Mouse (Mus musculus): ENCODE measurements around the gene Obscn.
"Not testable (repeated sequence)": the region's sequence is repeated elsewhere in the genome, so short reads cannot be mapped to it uniquely, and the experiment has no call there.

Gene Obscn

DNA sequence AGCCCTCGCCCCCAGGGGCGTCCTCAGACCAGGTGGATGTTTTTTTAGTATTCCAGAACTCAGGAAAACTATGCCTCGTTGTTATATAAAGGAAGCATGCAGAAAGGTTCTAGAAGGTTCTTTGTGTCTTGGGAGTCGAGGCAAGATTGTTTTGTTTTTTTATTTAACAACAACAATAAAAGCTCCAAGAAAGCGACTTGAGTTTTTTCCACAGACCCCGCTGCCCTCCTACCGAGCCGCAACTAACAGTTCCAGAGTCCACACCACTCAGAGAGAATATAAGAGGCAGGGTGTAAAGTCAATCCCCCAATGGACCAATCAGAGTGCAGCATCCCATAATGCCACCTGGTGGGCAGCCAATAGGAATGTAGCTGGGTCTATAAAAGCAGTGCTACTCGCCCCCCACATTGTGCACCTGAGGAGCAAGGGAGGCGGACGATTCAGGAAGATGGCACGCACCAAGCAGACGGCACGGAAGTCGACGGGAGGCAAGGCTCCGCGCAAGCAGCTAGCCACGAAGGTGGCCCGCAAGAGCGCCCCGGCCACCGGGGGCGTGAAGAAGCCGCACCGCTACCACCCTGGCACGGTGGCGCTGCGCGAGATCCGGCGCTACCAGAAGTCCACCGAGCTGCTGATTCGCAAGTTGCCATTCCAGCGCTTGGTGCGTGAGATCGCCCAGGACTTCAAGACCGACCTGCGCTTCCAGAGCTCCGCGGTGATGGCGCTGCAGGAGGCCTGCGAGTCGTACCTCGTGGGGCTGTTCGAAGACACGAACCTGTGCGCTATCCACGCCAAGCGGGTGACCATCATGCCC lies 174.6 kb downstream of the Obscn start:
- DNase-seq (ENCODE audit: low read depth, low spot score), result no peak

DNA sequence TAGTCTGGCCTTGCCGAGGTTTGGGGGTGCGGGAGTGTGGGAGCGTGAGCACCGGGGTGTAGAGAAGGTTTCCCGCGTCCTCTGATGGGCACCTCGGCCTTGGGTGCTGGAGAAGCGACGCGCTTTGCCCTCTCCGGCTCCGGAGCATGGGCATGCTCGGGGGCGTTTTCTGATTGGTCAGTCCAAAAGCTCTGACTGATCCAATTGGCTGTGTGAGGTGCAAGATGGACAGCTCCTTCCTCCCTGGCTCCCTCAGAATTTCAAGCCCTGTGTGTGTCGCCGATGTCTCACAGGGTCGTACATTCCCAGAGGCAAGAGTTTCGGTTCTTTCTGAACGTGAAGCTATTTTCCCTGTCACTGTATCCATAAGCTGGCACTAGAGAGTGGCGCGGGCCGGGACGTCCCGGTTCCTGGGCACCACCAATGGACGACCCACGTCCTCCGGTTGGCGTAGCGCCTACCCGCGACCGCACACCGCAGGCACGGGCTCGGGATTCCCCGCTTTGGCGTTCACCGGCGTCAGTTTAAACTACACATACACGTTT lies 176.2 kb downstream of the Obscn start:
- peak; percentile 83 for DNase-seq (ENCODE audit: low read depth, low spot score)

DNA sequence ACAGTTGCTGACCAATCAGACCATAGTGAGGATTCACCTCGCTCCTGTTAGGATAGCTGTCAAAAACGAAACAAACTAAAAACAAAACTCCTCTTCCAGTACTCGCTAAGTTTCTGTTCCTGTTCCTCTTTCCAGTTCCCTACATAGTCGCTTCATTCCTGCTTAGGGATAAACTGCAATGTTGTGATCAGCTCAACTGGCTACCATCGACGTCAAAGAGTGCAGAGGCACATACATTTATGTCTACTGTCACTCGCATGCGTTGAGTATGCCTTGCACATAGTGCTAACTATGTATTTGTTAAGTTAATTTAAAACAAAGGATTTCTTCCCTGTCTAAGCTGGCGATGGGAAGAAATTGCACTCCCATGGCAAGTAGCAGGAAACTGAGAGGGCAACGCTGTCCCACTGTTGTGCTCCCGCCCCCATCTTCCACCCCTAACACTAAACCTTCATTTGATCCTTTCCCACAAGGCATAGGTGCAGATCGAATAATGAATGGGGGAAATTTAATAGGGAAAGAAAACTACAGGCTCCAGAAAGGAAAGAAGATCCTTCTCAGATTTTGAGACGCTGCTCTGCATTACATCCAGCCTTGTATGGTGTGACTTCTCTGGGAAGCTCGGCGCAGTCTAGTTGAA lies 176.9 kb downstream of the Obscn start:
- DNase-seq (ENCODE audit: low read depth, low spot score), result no peak

DNA sequence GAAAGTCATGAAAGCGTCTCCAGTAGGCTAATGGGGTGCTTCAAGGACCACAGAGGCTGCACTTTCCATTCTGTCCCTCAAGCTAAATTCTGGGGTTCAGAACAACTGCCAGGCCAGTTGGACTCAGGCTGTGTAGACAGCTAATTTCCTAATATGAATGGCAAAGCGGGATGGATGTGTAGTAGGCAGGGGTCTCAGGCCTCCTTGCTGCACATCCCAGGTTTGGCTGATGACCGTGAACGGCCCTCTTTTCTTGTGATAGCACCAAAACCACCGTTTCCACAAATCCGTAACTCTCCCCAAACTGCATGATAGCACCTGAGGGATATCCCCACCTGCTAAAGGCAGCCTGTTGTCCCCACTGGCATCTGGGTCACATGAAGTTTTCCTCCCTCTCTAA lies 177.7 kb downstream of the Obscn start:
- DNase-seq (ENCODE audit: low read depth, low spot score), result no peak

DNA sequence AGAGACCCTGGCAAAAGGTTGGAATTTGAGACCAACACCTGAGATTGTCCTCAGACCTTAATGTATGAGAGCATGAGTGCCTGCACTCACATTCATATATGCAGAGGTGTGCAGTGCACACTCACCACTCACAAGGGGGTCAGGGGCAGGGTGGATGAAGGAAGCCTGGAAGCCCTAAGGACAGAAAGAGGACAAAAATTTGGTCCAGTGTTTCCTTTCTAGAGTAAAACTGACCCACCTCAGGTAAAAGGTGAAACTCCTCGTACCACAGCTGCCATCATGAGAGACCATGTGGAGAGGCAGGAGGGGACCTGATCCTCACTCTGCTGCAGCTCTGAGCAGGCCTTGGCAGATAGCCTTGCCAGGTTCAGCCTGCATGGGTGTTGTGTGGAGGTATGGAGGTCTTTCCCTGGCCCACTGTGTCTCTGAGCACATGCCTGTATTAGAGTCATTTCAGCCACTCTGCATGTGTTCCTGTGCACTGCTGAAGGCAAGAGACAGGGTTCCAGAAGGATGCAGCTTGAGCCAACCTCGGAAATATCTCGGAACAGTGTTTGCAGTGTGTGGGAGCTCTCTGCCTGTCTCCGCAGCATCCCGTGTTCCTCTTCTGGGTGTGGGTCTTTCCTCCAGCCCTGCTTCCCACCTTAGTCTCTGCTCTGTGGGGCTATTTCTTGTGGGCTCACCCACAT lies 178.8 kb downstream of the Obscn start:
- no peak for DNase-seq (ENCODE audit: low read depth, low spot score)

DNA sequence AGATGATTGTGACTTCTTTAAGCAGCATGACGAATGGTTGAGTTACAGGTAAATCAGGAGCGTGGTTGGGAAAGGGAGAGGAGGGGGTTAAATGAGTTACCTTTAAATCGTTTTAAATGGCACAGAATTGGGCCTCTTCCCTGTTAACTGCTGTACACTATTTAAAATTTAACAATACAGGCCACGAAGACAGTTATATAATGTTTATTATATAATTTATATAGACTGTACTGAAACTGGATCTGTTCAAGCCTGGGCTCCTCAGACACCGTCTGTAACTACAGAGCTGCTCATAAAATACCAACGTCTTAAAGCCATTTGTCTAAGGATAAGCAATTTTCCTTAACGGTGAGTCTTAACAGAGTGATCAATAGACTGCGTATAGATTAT lies 180.3 kb downstream of the Obscn start:
- no peak for DNase-seq (ENCODE audit: low read depth, low spot score)

DNA sequence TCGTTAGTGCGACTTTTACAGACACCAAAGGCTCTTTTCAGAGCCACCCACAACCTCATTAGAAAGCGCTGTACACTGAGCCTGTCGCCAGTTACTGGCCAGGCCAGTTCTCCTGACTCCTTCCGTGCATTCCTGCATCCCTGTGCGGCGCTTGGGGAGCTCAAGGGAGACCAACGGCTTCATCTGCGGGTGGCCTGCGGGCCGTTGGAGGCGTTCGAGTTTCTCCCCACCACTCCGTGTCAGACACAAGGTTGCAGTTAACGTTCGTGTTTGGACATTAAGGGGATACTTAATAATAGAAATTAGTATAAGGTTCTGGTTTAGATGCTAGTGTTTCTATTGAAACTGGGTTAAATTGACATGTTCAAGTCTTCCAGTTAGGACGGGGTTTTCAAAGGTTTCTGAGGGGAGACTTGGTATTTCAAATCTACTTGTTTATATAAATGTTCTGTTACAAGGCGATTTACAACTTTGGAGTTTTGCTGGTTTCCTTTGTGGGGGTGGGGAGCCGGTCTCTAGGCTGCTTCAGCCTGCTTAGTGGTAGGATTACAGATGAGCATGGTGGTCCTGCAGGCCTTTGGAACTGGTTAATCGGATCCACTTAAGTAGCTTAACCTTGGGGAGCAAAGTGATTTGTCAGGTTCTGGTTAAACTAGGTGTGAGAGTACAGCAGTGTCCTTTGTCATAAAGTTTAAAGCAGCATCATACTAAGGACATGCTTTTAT lies 180.9 kb downstream of the Obscn start:
- DNase-seq (ENCODE audit: low read depth, low spot score), result no peak

DNA sequence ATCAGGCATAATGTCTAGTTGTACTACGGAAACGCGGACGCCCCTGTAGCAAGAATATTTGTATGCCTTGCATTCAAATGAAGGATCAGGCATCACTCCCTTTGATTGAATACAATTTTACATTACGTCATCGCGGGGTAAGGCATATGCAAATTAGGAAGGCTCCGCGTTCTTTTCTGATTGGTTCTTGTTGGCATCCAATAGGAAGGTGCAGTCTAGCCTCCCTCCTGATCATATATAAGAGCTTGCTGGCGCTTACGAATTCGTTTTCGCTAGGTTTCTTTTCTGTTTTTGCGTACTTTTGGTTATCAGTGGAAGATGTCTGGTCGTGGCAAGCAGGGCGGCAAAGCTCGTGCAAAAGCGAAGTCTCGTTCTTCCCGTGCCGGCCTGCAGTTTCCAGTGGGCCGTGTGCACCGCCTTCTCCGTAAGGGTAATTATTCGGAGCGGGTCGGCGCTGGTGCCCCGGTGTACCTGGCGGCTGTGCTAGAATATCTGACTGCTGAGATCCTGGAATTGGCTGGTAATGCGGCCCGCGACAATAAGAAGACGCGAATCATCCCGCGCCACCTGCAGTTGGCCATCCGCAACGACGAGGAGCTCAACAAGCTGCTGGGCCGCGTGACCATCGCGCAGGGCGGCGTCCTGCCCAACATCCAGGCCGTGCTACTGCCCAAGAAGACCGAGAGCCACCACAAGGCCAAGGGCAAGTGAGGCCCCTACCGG lies 181.6 kb downstream of the Obscn start, which contains the start of the genes Hist3h2a and Trim17:
Gene Hist3h2a (plus strand): TSS at position 266 of the 723 bp plus-strand sequence.
Gene Trim17 (plus strand): TSS at position 266 of the 723 bp plus-strand sequence.
- DNase-seq (ENCODE audit: low read depth, low spot score), result peak; percentile 93

DNA sequence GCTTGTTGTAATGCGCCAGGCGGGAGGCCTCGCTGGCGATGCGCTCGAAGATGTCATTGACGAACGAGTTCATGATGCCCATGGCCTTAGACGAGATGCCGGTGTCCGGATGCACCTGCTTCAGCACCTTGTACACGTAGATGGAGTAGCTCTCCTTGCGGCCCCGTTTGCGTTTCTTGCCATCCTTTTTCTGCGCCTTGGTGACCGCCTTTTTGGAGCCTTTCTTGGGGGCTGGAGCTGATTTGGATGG lies 182.1 kb downstream of the Obscn start:
- DNase-seq (ENCODE audit: low read depth, low spot score), result not testable (repeated sequence)

DNA sequence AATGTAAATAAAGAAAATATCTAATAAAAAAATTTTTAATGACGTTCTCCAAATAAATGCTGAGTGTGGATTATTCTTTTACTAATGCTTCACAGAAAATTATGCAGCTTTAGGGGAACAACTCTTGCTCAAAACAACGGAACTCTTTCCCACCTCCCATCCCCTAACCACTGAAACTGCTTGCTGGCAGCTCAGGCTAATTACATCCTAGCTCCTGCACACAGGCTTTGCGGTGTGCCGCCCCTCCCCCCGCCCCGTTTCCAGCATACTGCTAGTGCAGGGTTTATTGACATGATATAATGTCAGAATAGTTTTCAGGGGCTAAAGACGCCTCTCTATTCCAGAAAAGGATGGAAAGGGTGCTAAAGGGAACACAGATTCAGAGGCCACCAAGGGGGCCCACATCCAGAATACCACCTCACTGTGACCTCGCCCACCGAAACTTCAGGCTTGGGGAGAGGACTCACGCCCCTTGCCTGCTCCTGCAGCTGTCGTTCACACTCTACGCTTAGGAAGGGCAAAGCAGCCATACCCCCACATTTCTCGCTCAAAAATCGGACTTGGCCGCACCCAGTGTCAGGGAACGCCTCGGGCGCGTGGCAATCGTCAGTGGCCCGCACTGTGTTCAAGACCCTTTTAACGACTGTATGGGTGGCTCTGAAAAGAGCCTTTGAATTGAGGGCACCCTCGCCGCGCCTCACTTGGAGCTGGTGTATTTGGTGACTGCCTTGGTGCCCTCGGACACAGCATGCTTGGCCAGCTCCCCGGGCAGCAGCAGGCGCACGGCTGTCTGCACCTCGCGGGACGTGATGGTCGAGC lies 182.6 kb downstream of the Obscn start:
- DNase-seq (ENCODE audit: low read depth, low spot score), result no peak

DNA sequence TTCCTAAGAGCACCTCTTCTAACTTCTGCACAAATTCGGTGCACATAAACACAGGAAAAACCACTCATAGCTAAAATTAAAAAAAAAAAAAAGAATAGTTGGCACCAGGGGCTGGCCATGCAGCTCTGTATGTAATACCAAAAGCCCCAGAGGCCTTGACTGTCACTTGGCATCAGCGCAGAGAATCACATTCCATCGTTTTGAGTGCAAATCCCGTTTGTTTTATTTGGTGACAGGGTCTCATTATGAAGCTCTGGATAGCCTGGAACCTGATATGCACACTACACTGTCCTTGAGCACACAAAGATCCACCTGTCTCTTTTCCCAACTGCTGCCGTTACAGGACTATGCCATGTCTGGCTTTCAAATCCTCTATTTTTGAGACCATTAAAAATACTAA lies 185.0 kb downstream of the Obscn start:
- no peak for DNase-seq (ENCODE audit: low read depth, low spot score)

DNA sequence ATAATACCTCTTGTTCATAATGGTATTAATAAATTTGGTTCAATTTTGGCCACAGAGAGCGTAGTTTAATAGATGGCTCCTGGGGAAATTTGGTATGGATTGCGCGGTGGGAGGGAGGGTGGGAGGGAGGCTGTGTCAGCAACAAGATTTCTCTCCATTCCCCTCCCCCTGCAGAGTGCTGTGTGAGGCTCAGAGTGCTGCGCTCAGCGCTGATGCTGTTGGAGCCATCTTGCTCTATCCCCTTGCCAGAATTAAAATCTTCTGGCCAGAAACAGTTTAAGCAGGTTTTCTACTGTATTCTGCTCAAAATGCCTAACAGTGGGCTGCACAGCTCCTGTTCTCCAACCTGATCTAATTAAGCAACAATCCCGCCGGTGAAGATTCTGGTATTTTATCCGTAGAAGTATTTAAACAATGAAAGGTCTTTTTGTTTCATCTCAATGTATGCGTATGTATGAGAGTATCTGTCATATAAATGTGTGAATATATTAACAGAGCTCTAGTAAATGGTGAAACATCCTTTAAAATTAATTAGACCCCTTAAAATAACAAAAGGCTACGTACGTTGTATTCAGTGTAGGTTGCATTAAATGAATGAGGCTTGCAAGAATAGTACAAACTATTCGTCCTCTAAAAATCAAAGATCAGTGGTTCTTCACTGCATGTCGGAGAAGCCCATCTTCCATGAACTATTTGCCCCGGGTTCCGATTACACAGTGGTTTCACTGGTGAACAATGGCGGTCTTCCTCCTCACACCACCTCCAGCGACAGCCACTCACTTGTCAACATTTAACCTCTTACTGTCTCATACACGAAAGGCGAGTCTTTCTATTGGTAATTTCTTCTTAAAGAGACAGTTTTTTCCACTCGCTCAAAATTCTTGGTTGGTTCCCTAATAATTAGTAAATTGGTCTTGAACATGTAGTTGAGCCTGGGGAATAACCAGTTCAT lies 186.4 kb downstream of the Obscn start:
- no peak for DNase-seq (ENCODE audit: low read depth, low spot score)

DNA sequence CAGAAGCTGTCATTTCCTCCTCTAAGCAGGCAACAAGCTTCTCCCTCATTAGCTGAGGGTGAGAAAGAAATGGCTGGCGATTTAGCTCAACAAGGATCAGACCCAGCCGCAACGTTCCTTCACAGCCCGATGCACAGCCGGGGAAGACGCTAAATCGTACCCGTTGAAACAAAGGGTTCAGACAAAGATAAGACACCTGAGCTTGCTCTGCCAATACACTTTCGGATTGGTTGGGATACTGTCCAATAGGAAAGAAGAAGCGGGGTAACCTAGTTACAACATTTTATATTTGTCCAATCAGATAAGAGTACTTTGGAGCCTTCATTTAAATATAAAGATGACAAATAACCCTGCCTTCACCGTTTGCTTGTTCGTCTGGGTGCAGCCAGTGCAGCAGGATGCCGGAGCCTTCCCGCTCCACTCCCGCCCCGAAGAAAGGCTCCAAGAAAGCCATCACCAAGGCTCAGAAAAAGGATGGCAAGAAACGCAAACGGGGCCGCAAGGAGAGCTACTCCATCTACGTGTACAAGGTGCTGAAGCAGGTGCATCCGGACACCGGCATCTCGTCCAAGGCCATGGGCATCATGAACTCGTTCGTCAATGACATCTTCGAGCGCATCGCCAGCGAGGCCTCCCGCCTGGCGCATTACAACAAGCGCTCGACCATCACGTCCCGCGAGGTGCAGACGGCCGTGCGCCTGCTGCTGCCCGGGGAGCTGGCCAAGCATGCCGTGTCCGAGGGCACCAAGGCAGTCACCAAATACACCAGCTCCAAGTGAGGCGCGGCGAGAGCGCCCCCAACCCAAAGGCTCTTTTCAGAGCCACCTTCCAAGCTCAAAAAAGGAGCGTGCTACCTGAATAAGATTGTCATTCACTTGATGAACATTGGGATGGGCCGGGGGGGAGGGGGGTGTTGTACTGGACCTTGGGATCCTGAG lies 187.4 kb downstream of the Obscn start, which contains the start of gene Hist3h2ba:
Gene Hist3h2ba (plus strand): TSS at position 379 of the 938 bp plus-strand sequence.
- DNase-seq (ENCODE audit: low read depth, low spot score), result no peak

DNA sequence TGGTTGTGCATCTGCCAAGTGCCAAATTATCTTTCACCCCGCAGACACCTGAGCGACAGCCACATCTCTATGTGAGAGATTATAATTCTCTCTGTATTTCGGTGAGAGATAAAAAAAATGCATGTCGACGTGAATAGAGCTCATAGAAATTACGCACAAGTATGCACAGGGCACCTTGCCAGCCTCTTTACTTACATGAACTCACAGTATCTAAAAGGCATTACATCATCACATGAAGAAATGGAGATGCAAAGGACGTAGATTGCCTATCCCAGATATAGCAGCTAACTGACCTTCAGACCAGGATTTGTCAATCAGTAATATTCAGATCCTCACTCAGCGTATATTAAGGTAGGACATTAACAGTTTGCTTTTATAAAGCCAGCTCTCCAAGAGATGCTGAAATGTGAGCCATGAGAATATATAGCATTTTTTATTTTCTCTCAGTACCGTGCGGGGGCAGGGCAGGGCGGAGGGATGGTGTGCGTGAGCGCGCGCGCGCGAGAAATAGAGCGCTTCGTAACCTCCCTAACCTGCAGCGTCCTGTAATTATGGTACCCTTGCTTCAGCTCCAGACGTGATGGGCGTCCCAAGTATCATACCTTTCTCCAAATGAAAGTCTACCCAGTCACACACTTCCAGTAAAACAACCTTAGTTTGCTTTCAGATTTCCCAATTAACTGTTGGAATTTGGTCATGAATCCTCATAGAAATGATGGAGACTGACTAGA lies 188.2 kb downstream of the Obscn start:
- DNase-seq (ENCODE audit: low read depth, low spot score), result no peak

DNA sequence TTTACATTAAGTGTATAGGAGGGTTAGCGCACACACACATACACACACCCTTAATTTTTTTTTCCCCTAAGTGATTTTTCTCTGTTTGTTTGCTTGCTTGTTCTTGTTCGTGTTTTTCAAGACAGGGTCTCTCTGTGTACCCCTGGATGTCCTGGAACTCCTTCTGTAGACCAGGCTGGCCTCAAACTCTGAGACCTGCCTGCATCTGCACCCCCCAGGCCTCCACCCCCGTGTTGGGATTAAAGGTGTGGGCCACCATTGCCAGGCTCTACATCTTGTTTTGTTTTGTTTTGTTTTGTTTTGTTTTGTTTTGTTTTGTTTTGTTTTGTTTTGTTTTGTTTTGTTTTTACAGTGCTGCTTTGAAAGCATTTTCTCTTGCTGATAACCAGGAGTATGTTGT lies 188.9 kb downstream of the Obscn start:
- no peak for DNase-seq (ENCODE audit: low read depth, low spot score)
